ENCODE assay signal across 16 mouse cellular contexts in the genomic region with DNA sequence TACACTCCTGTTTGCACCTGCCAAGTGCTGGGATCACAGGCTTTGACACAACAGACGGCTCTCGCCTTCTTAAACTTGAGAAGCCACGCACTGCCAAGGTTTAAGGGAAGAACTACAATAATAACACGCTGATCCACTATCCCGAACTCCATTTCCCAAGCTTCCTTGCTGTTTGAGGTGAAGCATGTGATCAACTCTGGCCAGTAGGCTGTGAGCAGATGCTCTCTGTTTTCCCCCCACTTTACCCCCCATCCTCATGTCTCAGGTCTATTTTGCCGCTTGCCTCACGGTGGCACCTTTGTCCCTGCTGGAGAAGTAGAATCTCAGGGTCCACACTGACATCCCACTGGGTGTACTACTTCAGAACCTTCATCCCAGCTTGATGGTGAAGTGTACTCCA. TPM values are rescaled to one million over a fixed set of nuclear protein-coding genes. Genes with fewer than 3 reads are reported as not detected.
A peak's percentile ranks its signal among the peaks of the same experiment; 100 is the strongest.
DNase-seq lines count a peak whose midpoint lies in the region; ATAC-seq and TF ChIP-seq lines count a peak whose summit lies in the region.
"Had no signal": no experiment of that assay in that cellular context is flagged by ENCODE, and none has a peak within 500 bp of the region (broad histone marks: within the 10 kb centered on the region; RNA-seq: fewer than 3 reads in every experiment).

No protein-coding gene starts in this region.

- 31% methylated on average over 7 of the region's 7 CpGs for WGBS in heart, embryonic 12.5 days
- 38% methylated on average over 7 of the region's 7 CpGs for WGBS in midbrain, embryonic 13.5 days
- WGBS in midbrain, embryonic 10.5 days = 34% methylated on average over 7 of the region's 7 CpGs
- WGBS in midbrain, embryonic 16.5 days = 28% methylated on average over 7 of the region's 7 CpGs
- WGBS in stomach, postnatal 0 days = 27% methylated on average over 7 of the region's 7 CpGs

- DNase-seq in heart, postnatal 10 days = no peak
- no peak for DNase-seq in midbrain, embryonic 10.5 days (ENCODE audit: low spot score)
- peak; percentile 85 for DNase-seq in R1 (ENCODE audit: low read depth, low spot score)
- DNase-seq in kidney, postnatal 4 days = no peak
- DNase-seq in stomach, postnatal 0 days (ENCODE audit: low spot score) = no peak
- DNase-seq: adrenal gland, postnatal 36 days; cerebellum, adult 9-11 months; kidney, postnatal 36 days; lung, postnatal 36 days; thymus, adult 2 months had no signal

- 0 out of 2 replicates have a peak, but pooled peaks cover 3% of the 10 kb centered on the region for H3K4me1 ChIP-seq in heart, embryonic 12.5 days (replicated peaks)
- peaks cover 4% of the 10 kb centered on the region; the same call in 1 of the 2 replicates for H3K4me1 ChIP-seq in midbrain, embryonic 13.5 days (replicated peaks)
- peaks cover 12% of the 10 kb centered on the region for H3K4me1 ChIP-seq in midbrain, embryonic 10.5 days
- no peaks in the 10 kb centered on the region for H3K4me1 ChIP-seq in midbrain, embryonic 16.5 days (ENCODE audit: control insufficient read depth, insufficient read depth, low read length)
- no peaks in the 10 kb centered on the region for H3K4me1 ChIP-seq in stomach, postnatal 0 days (replicated peaks; ENCODE audit: control insufficient read depth, insufficient read depth)

- peaks cover 11% of the 10 kb centered on the region; the same call in 1 of the 2 replicates for H3K27me3 ChIP-seq in heart, embryonic 12.5 days (replicated peaks)
- peaks cover 3% of the 10 kb centered on the region; the same call in 1 of the 2 replicates for H3K27me3 ChIP-seq in midbrain, embryonic 13.5 days
- H3K27me3 ChIP-seq in midbrain, embryonic 10.5 days (ENCODE audit: low read depth, poor library complexity, severe bottlenecking) = no peaks in the 10 kb centered on the region; the same call in 1 of the 2 replicates
- no peaks in the 10 kb centered on the region for H3K27me3 ChIP-seq in midbrain, embryonic 16.5 days (ENCODE audit: control insufficient read depth, insufficient read depth, low read depth, low read length)
- H3K27me3 ChIP-seq in stomach, postnatal 0 days (ENCODE audit: control insufficient read depth, insufficient read depth, low read length) = no peaks in the 10 kb centered on the region

- intact Hi-C loops in heart, postnatal 10 days (cut with DNase I) = loop anchor here (10.0 kb wide), 1 partner anchor 424 kb away; no protein-coding TSS in a partner anchor

- no peak overlapping the region for H3K9ac ChIP-seq in heart, embryonic 12.5 days
- H3K9ac ChIP-seq in midbrain, embryonic 13.5 days (replicated peaks) = no peak overlapping the region
- H3K9ac ChIP-seq in midbrain, embryonic 16.5 days (ENCODE audit: low read depth, low read length) = no peak overlapping the region
- no peak overlapping the region for H3K9ac ChIP-seq in stomach, postnatal 0 days (ENCODE audit: low read length)

- no peak overlapping the region for H3K27ac ChIP-seq in heart, embryonic 12.5 days (ENCODE audit: poor library complexity, severe bottlenecking)
- no peak overlapping the region for H3K27ac ChIP-seq in midbrain, embryonic 13.5 days
- H3K27ac ChIP-seq in midbrain, embryonic 10.5 days (replicated peaks) = no peak overlapping the region
- no peak overlapping the region for H3K27ac ChIP-seq in midbrain, embryonic 16.5 days (ENCODE audit: low read length)
- no peak overlapping the region for H3K27ac ChIP-seq in stomach, postnatal 0 days (replicated peaks)

- no peak for TF ChIP-seq CTCF in stomach, postnatal 0 days (IDR thresholded peaks at IDR 0.05; ENCODE audit: low read depth)

- H3K9me3 ChIP-seq in heart, embryonic 12.5 days (replicated peaks) = 0 out of 2 replicates have a peak, but pooled peaks cover 3% of the 10 kb centered on the region
- H3K9me3 ChIP-seq in midbrain, embryonic 13.5 days = peaks cover 3% of the 10 kb centered on the region; the same call in 1 of the 2 replicates
- no peaks in the 10 kb centered on the region for H3K9me3 ChIP-seq in midbrain, embryonic 10.5 days (replicated peaks)
- H3K9me3 ChIP-seq in midbrain, embryonic 16.5 days (replicated peaks; ENCODE audit: control insufficient read depth, low read length, poor library complexity, severe bottlenecking) = no peaks in the 10 kb centered on the region
- no peaks in the 10 kb centered on the region for H3K9me3 ChIP-seq in stomach, postnatal 0 days (ENCODE audit: control insufficient read depth, low read length)

- TF ChIP-seq EP300 in stomach, postnatal 0 days (optimal IDR thresholded peaks at IDR 0.05) = no peak

- H3K4me3 ChIP-seq in heart, embryonic 12.5 days = no peak overlapping the region
- H3K4me3 ChIP-seq in midbrain, embryonic 13.5 days (replicated peaks) = no peak overlapping the region
- no peak overlapping the region for H3K4me3 ChIP-seq in midbrain, embryonic 10.5 days
- H3K4me3 ChIP-seq in midbrain, embryonic 16.5 days (ENCODE audit: low read depth, low read length) = no peak overlapping the region
- H3K4me3 ChIP-seq in stomach, postnatal 0 days (ENCODE audit: low read depth, low read length) = no peak overlapping the region
- H3K4me3 ChIP-seq: erythroblast, embryonic 14.5 days had no signal

- no peak for ATAC-seq in heart, embryonic 12.5 days (ENCODE audit: insufficient number of reproducible peaks, low FRiP score)
- peak; percentile 51 for ATAC-seq in midbrain, embryonic 13.5 days
- peak; percentile 68 for ATAC-seq in midbrain, embryonic 16.5 days
- no peak for ATAC-seq in stomach, postnatal 0 days (ENCODE audit: low FRiP score, low TSS enrichment)

- H3K36me3 ChIP-seq in heart, embryonic 12.5 days = no peaks in the 10 kb centered on the region
- no peaks in the 10 kb centered on the region for H3K36me3 ChIP-seq in midbrain, embryonic 13.5 days
- peaks cover 17% of the 10 kb centered on the region for H3K36me3 ChIP-seq in midbrain, embryonic 10.5 days
- H3K36me3 ChIP-seq in midbrain, embryonic 16.5 days (ENCODE audit: control insufficient read depth, insufficient read depth, low read length) = no peaks in the 10 kb centered on the region
- no peaks in the 10 kb centered on the region for H3K36me3 ChIP-seq in stomach, postnatal 0 days (ENCODE audit: control insufficient read depth, insufficient read depth, low read length)

- peak overlapping the region; percentile 28; the same call in 1 of the 2 replicates for H3K4me2 ChIP-seq in heart, embryonic 12.5 days
- H3K4me2 ChIP-seq in midbrain, embryonic 13.5 days (replicated peaks) = no peak overlapping the region
- H3K4me2 ChIP-seq in midbrain, embryonic 16.5 days (ENCODE audit: low read length) = peak overlapping the region; percentile 29; the same call in 1 of the 2 replicates
- no peak overlapping the region for H3K4me2 ChIP-seq in stomach, postnatal 0 days (replicated peaks; ENCODE audit: low read depth)

RNA-seq across cellular contexts. Expression of gene LTO1, which starts 6.2 kb away (rescaled TPM):
- polyA plus RNA-seq in heart, embryonic 12.5 days (2016; fragmentation: Nextera tagmentation; extraction: Ambion mirVana) = 20.1 and 21.4 TPM in 2 replicates
- 10 to 100 TPM; 13.6 to 16.2 TPM for total RNA-seq in heart, postnatal 10 days (2021)
- polyA plus RNA-seq in midbrain, embryonic 13.5 days (2015; fragmentation: Nextera tagmentation; extraction: Ambion mirVana) = 36.4 and 37.8 TPM in 2 replicates
- polyA plus RNA-seq in midbrain, embryonic 10.5 days (2016; fragmentation: Nextera tagmentation; extraction: Ambion mirVana) = 30.7 and 34.4 TPM in 2 replicates
- polyA plus RNA-seq in midbrain, embryonic 16.5 days (2015; fragmentation: Nextera tagmentation; extraction: Ambion mirVana) = 31.1 and 36.0 TPM in 2 replicates
- polyA plus RNA-seq in stomach, postnatal 0 days (2015; fragmentation: Nextera tagmentation; extraction: Ambion mirVana) = 17.1 and 17.8 TPM in 2 replicates

RNA-seq across cellular contexts. Expression of gene Fgf15, which starts 12.4 kb away (rescaled TPM):
- 0.10 TPM in 1 of 2 replicates, not detected in the other for polyA plus RNA-seq in heart, embryonic 12.5 days (2016; fragmentation: Nextera tagmentation; extraction: Ambion mirVana)
- total RNA-seq in heart, postnatal 10 days (2021) = not detected
- polyA plus RNA-seq in midbrain, embryonic 13.5 days (2015; fragmentation: Nextera tagmentation; extraction: Ambion mirVana) = 61.2 and 66.9 TPM in 2 replicates
- 96.3 and 110 TPM in 2 replicates for polyA plus RNA-seq in midbrain, embryonic 10.5 days (2016; fragmentation: Nextera tagmentation; extraction: Ambion mirVana)
- polyA plus RNA-seq in midbrain, embryonic 16.5 days (2015; fragmentation: Nextera tagmentation; extraction: Ambion mirVana) = 19.0 and 35.9 TPM in 2 replicates
- polyA plus RNA-seq in stomach, postnatal 0 days (2015; fragmentation: Nextera tagmentation; extraction: Ambion mirVana) = not detected in 2 replicates
- total RNA-seq: adrenal gland, postnatal 36 days; hematopoietic stem cell, adult 5-6 weeks had no signal
- polyA plus RNA-seq: erythroblast, embryonic 14.5 days had no signal

RNA-seq across cellular contexts. Expression of gene Ccnd1, which starts 31.0 kb away (rescaled TPM):
- 81.2 and 89.9 TPM in 2 replicates for polyA plus RNA-seq in heart, embryonic 12.5 days (2016; fragmentation: Nextera tagmentation; extraction: Ambion mirVana)
- total RNA-seq in heart, postnatal 10 days (2021) = 100 to 1,000 TPM in 1 of 2 experiments, 10 to 100 TPM in 1; 89.8 to 102 TPM
- 141 and 143 TPM in 2 replicates for polyA plus RNA-seq in midbrain, embryonic 13.5 days (2015; fragmentation: Nextera tagmentation; extraction: Ambion mirVana)
- polyA plus RNA-seq in midbrain, embryonic 10.5 days (2016; fragmentation: Nextera tagmentation; extraction: Ambion mirVana) = 238 and 258 TPM in 2 replicates
- polyA plus RNA-seq in midbrain, embryonic 16.5 days (2015; fragmentation: Nextera tagmentation; extraction: Ambion mirVana) = 21.5 and 31.5 TPM in 2 replicates
- polyA plus RNA-seq in stomach, postnatal 0 days (2015; fragmentation: Nextera tagmentation; extraction: Ambion mirVana) = 38.7 and 38.9 TPM in 2 replicates
- polyA plus RNA-seq: G1E had no signal

Comparison
In these comparisons a context has a peak if more than half of its experiments do, and no peak if none do; other contexts are left out.
1. H3K4me2 ChIP-seq: peak in heart, embryonic 12.5 days (single experiment) and midbrain, embryonic 16.5 days (single experiment); none in midbrain, embryonic 13.5 days (single experiment) and stomach, postnatal 0 days (single experiment).
2. ATAC-seq: peak in midbrain, embryonic 13.5 days (single experiment) and midbrain, embryonic 16.5 days (single experiment); none in heart, embryonic 12.5 days (single experiment) and stomach, postnatal 0 days (single experiment).
3. RNA of gene Fgf15, which starts 12.4 kb away (polyA plus RNA-seq): 96.3 to 110 TPM in midbrain, embryonic 10.5 days, 61.2 to 66.9 TPM in midbrain, embryonic 13.5 days and 19.0 to 35.9 TPM in midbrain, embryonic 16.5 days; 0.10 TPM in heart, embryonic 12.5 days and not detected in stomach, postnatal 0 days; every median in the first group is over 10 times any median in the second.